Mouse (Mus musculus) ES-Bruce4 (cell line): ENCODE measurements at regions not wholly inside any gene's neighbourhood (a gene's known extent, or its start where the extent isn't known, plus 50 kb on each side); places are given as distances from the start of the nearest gene placed in this dataset.

Experiments
- CTCF ChIP-seq: IDR thresholded peaks from one replicate; pipeline ENCODE4 v1.8.1; 2011; ENCODE audit warnings: low read depth, low read length
- POLR2A ChIP-seq: IDR thresholded peaks from one replicate; pipeline ENCODE4 v1.8.1; 2011; ENCODE audit warnings: low read length; ENCODE audit not compliant: insufficient read depth

GRCm38 (mm10) chr5:149870596-149870995 is 147.9 kb upstream of the Rxfp2 start:
- TF ChIP-seq CTCF (no peak), POLR2A (no peak)
